Mouse (Mus musculus): ENCODE measurements around the gene Krtap2-4. TPM values are rescaled to one million over a fixed set of nuclear protein-coding genes. Genes with fewer than 3 reads are reported as not detected.
"Not testable (repeated sequence)": the region's sequence is repeated elsewhere in the genome, so short reads cannot be mapped to it uniquely, and the experiment has no call there.

Krtap2-4 gene
- polyA plus RNA-seq, 1 experiment from 2014 or later, result not detected

GRCm38 (mm10) chr11:99643635-99644139, 29.0 kb upstream of the Krtap2-4 start, which contains the start of gene Krtap4-7:
TSS of gene Krtap4-7 (minus strand) at chr11:99644089.
- 88% methylated on average over 9 of the region's 9 CpGs for WGBS
- not testable (repeated sequence) for H3K4me3 ChIP-seq (ENCODE audit: low read depth, low read length); ATAC-seq (replicated peaks; ENCODE audit: insufficient number of reproducible peaks, low FRiP score, low TSS enrichment, low read depth); H3K27me3 ChIP-seq (ENCODE audit: control insufficient read depth, insufficient read depth, low read length); H3K9me3 ChIP-seq (replicated peaks; ENCODE audit: control insufficient read depth, low read length); H3K36me3 ChIP-seq (replicated peaks; ENCODE audit: control insufficient read depth, insufficient read depth, low read depth, low read length); H3K4me2 ChIP-seq (ENCODE audit: low read depth, low read length); H3K4me1 ChIP-seq (ENCODE audit: control insufficient read depth, insufficient read depth, low read length); H3K9ac ChIP-seq (replicated peaks; ENCODE audit: low read length); DNase-seq (ENCODE audit: low spot score); H3K27ac ChIP-seq (replicated peaks; ENCODE audit: low read depth, low read length)

GRCm38 (mm10) chr11:99640926-99641325, 26.3 kb upstream of the Krtap2-4 start:
- 20% methylated on average over 1 of the region's 1 CpGs for WGBS
- ATAC-seq (replicated peaks; ENCODE audit: insufficient number of reproducible peaks, low FRiP score, low TSS enrichment, low read depth) (no peak), DNase-seq (ENCODE audit: low spot score) (peak; percentile 32)
- H3K4me1 ChIP-seq (ENCODE audit: control insufficient read depth, insufficient read depth, low read length), result no peaks in the 10 kb centered on the region
- no peak overlapping the region for H3K27ac ChIP-seq (replicated peaks; ENCODE audit: low read depth, low read length)
- no peaks in the 10 kb centered on the region for H3K36me3 ChIP-seq (replicated peaks; ENCODE audit: control insufficient read depth, insufficient read depth, low read depth, low read length)
- no peaks in the 10 kb centered on the region for H3K27me3 ChIP-seq (ENCODE audit: control insufficient read depth, insufficient read depth, low read length)
- no peaks in the 10 kb centered on the region for H3K9me3 ChIP-seq (replicated peaks; ENCODE audit: control insufficient read depth, low read length)
- H3K4me3 ChIP-seq (ENCODE audit: low read depth, low read length), result no peak overlapping the region
- no peak overlapping the region for H3K9ac ChIP-seq (replicated peaks; ENCODE audit: low read length)
- H3K4me2 ChIP-seq (ENCODE audit: low read depth, low read length), result no peak overlapping the region

DNA sequence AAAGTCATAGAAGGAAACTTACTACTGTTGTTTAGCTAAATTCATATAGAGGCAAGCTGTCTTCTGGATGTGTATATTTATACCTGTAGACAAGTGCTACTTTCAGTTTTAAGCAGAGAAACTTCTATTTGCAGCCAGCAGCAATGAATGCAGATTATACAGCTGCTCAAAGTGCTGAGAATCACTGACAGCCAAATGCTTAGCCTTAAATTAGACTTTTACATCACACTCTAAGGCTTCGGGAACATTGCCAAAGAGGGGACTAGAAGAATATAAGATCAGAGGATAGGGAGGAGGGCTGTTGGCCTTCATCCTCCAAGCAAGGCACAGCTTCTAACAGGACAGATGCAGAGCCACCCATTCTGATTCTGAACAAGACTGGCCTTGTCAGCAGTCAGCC, 22.4 kb upstream of the Krtap2-4 start:
- no peak for ATAC-seq (replicated peaks; ENCODE audit: insufficient number of reproducible peaks, low FRiP score, low TSS enrichment, low read depth)
- 80% methylated on average over 1 of the region's 1 CpGs for WGBS

GRCm38 (mm10) chr11:99634653-99635134, 20.0 kb upstream of the Krtap2-4 start, which contains the start of gene Krtap4-2:
TSS of gene Krtap4-2 (minus strand) at chr11:99635084.
- Histone ChIP-seq H3K27me3 (ENCODE audit: control insufficient read depth, insufficient read depth, low read length) (no peaks in the 10 kb centered on the region), H3K9me3 (replicated peaks; ENCODE audit: control insufficient read depth, low read length) (no peaks in the 10 kb centered on the region), H3K4me1 (ENCODE audit: control insufficient read depth, insufficient read depth, low read length) (no peaks in the 10 kb centered on the region), H3K36me3 (replicated peaks; ENCODE audit: control insufficient read depth, insufficient read depth, low read depth, low read length) (no peaks in the 10 kb centered on the region), H3K4me3 (ENCODE audit: low read depth, low read length) (no peak within 1 kb of the TSS), H3K9ac (replicated peaks; ENCODE audit: low read length) (no peak within 1 kb of the TSS), H3K27ac (replicated peaks; ENCODE audit: low read depth, low read length) (no peak within 1 kb of the TSS), H3K4me2 (ENCODE audit: low read depth, low read length) (no peak within 1 kb of the TSS)
- 38% methylated on average over 8 of the region's 8 CpGs for WGBS
- ATAC-seq (replicated peaks; ENCODE audit: insufficient number of reproducible peaks, low FRiP score, low TSS enrichment, low read depth) (no peak), DNase-seq (ENCODE audit: low spot score) (no peak)

More for the DNA sequence above, 22.4 kb upstream of the Krtap2-4 start:
- DNase-seq (ENCODE audit: low spot score), result no peak
- H3K4me1 ChIP-seq (ENCODE audit: control insufficient read depth, insufficient read depth, low read length), result no peaks in the 10 kb centered on the region
- no peak overlapping the region for H3K4me3 ChIP-seq (ENCODE audit: low read depth, low read length)
- H3K36me3 ChIP-seq (replicated peaks; ENCODE audit: control insufficient read depth, insufficient read depth, low read depth, low read length), result no peaks in the 10 kb centered on the region
- no peaks in the 10 kb centered on the region for H3K9me3 ChIP-seq (replicated peaks; ENCODE audit: control insufficient read depth, low read length)
- no peak overlapping the region for H3K4me2 ChIP-seq (ENCODE audit: low read depth, low read length)
- no peak overlapping the region for H3K9ac ChIP-seq (replicated peaks; ENCODE audit: low read length)
- no peaks in the 10 kb centered on the region for H3K27me3 ChIP-seq (ENCODE audit: control insufficient read depth, insufficient read depth, low read length)
- no peak overlapping the region for H3K27ac ChIP-seq (replicated peaks; ENCODE audit: low read depth, low read length)

DNA sequence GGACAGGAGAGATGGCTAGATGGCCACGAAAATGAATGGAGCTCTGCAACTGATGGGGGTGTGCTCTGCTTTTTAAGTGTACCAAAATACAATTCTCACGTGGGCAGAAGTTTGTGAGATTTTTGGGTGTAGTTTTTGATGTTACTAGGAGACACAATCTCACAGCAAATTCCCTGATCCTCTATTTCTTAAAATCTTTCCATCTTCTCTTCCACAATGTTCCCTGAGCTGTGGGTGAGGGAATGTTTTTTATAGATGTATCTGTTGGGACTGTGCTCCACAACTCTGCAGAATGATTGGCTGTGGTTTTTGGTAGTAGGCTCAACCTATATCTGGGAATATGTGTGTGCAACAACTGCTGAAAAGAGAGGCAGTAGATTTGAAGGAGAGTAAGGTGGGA, 18.6 kb upstream of the Krtap2-4 start:
- Histone ChIP-seq H3K4me3 (ENCODE audit: low read depth, low read length) (no peak overlapping the region), H3K9ac (replicated peaks; ENCODE audit: low read length) (no peak overlapping the region), H3K27ac (replicated peaks; ENCODE audit: low read depth, low read length) (no peak overlapping the region), H3K36me3 (replicated peaks; ENCODE audit: control insufficient read depth, insufficient read depth, low read depth, low read length) (no peaks in the 10 kb centered on the region), H3K4me2 (ENCODE audit: low read depth, low read length) (no peak overlapping the region), H3K4me1 (ENCODE audit: control insufficient read depth, insufficient read depth, low read length) (no peaks in the 10 kb centered on the region), H3K27me3 (ENCODE audit: control insufficient read depth, insufficient read depth, low read length) (no peaks in the 10 kb centered on the region), H3K9me3 (replicated peaks; ENCODE audit: control insufficient read depth, low read length) (no peaks in the 10 kb centered on the region)
- ATAC-seq (replicated peaks; ENCODE audit: insufficient number of reproducible peaks, low FRiP score, low TSS enrichment, low read depth) (no peak), DNase-seq (ENCODE audit: low spot score) (no peak)
- WGBS, result 60% methylated on average over 2 of the region's 2 CpGs

- no peaks in the 10 kb centered on the region for H3K27me3 ChIP-seq (ENCODE audit: control insufficient read depth, insufficient read depth, low read length)
These were observed 16.2 kb upstream of the Krtap2-4 start for GRCm38 (mm10) chr11:99630890-99631289.

DNA sequence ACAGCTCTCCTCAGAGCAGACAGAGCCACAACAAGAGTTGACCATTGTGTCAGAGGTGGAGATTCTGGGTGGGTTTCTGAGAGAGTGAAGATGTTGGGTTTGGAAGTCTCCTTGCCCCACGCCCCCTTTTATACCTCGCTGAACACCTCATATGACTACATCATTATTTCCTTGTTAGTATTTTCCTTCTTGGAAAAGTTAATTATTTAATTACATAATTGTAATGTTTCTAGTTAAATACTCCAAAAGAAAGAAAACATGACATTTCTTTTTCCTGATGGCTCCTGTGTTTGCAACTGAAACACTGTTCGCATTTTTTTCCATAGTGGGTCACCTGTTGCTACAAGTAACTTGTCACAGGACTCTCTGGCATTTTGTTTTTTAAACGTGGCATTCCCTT, 13.5 kb upstream of the Krtap2-4 start, which contains the start of gene Krtap4-1:
Gene Krtap4-1 (minus strand): TSS at position 101 of the 400 bp plus-strand sequence.
- H3K4me1 ChIP-seq (ENCODE audit: control insufficient read depth, insufficient read depth, low read length), result no peaks in the 10 kb centered on the region
- no peaks in the 10 kb centered on the region for H3K36me3 ChIP-seq (replicated peaks; ENCODE audit: control insufficient read depth, insufficient read depth, low read depth, low read length)
- H3K4me3 ChIP-seq (ENCODE audit: low read depth, low read length), result no peak within 1 kb of the TSS
- H3K9ac ChIP-seq (replicated peaks; ENCODE audit: low read length), result no peak within 1 kb of the TSS
- no peak within 1 kb of the TSS for H3K4me2 ChIP-seq (ENCODE audit: low read depth, low read length)
- no peaks in the 10 kb centered on the region for H3K27me3 ChIP-seq (ENCODE audit: control insufficient read depth, insufficient read depth, low read length)
- 78% methylated on average over 4 of the region's 4 CpGs for WGBS
- ATAC-seq (replicated peaks; ENCODE audit: insufficient number of reproducible peaks, low FRiP score, low TSS enrichment, low read depth), result no peak
- H3K27ac ChIP-seq (replicated peaks; ENCODE audit: low read depth, low read length), result no peak within 1 kb of the TSS
- no peak for DNase-seq (ENCODE audit: low spot score)
- H3K9me3 ChIP-seq (replicated peaks; ENCODE audit: control insufficient read depth, low read length), result no peaks in the 10 kb centered on the region

More at GRCm38 (mm10) chr11:99630890-99631289, 16.2 kb upstream of the Krtap2-4 start:
- Histone ChIP-seq H3K27ac (replicated peaks; ENCODE audit: low read depth, low read length) (no peak overlapping the region), H3K4me3 (ENCODE audit: low read depth, low read length) (no peak overlapping the region), H3K9ac (replicated peaks; ENCODE audit: low read length) (no peak overlapping the region), H3K9me3 (replicated peaks; ENCODE audit: control insufficient read depth, low read length) (no peaks in the 10 kb centered on the region), H3K4me1 (ENCODE audit: control insufficient read depth, insufficient read depth, low read length) (no peaks in the 10 kb centered on the region), H3K36me3 (replicated peaks; ENCODE audit: control insufficient read depth, insufficient read depth, low read depth, low read length) (no peaks in the 10 kb centered on the region), H3K4me2 (ENCODE audit: low read depth, low read length) (no peak overlapping the region)
- no peak for DNase-seq (ENCODE audit: low spot score)
- ATAC-seq (replicated peaks; ENCODE audit: insufficient number of reproducible peaks, low FRiP score, low TSS enrichment, low read depth), result no peak
- 88% methylated on average over 3 of the region's 3 CpGs for WGBS

GRCm38 (mm10) chr11:99620335-99620734, 5.7 kb upstream of the Krtap2-4 start, which contains the start of gene Gm11562:
TSS of gene Gm11562 (minus strand) at chr11:99620435.
- Histone ChIP-seq H3K36me3 (replicated peaks; ENCODE audit: control insufficient read depth, insufficient read depth, low read depth, low read length) (no peaks in the 10 kb centered on the region), H3K4me2 (ENCODE audit: low read depth, low read length) (no peak within 1 kb of the TSS), H3K27me3 (ENCODE audit: control insufficient read depth, insufficient read depth, low read length) (no peaks in the 10 kb centered on the region), H3K9me3 (replicated peaks; ENCODE audit: control insufficient read depth, low read length) (no peaks in the 10 kb centered on the region), H3K4me3 (ENCODE audit: low read depth, low read length) (no peak within 1 kb of the TSS), H3K4me1 (ENCODE audit: control insufficient read depth, insufficient read depth, low read length) (no peaks in the 10 kb centered on the region), H3K27ac (replicated peaks; ENCODE audit: low read depth, low read length) (no peak within 1 kb of the TSS), H3K9ac (replicated peaks; ENCODE audit: low read length) (no peak within 1 kb of the TSS)
- ATAC-seq (replicated peaks; ENCODE audit: insufficient number of reproducible peaks, low FRiP score, low TSS enrichment, low read depth) (no peak), DNase-seq (ENCODE audit: low spot score) (no peak)
- WGBS, result 83% methylated on average over 2 of the region's 2 CpGs
